Mouse (Mus musculus): ENCODE measurements around the gene Aspscr1. TPM values are rescaled to one million over a fixed set of nuclear protein-coding genes. Genes with fewer than 3 reads are reported as not detected.

Aspscr1 gene
- 10 to 100 TPM; 50.0 to 59.5 TPM for total RNA-seq (2021)
- long read RNA-seq, experiment 1, transcript Aspscr1-203 (15 exons, 1,690 nt): minor isoform, 6 of 141 reads
- long read RNA-seq, experiment 1, transcript Aspscr1-201 (16 exons, 1,820 nt): major isoform, 105 of 141 reads
- long read RNA-seq, experiment 1, partial matches to known transcripts: 4 of 141 reads
- long read RNA-seq, experiment 1, other reads (novel, unspliced or antisense): 24 of 141 reads
- long read RNA-seq, experiment 2, transcript Aspscr1-201 (16 exons, 1,820 nt): major isoform, 68 of 95 reads
- long read RNA-seq, experiment 2, partial matches to known transcripts: 3 of 95 reads
- long read RNA-seq, experiment 2, other reads (novel, unspliced or antisense): 19 of 95 reads

- intact Hi-C loops (cut with DNase I): no loop called here
- DNase-seq (ENCODE audit: low spot score in 2 of 2): peak; percentile 92 to 93
Observed at GRCm38 (mm10) chr11:120672687-120673593, at the start of gene Aspscr1. Aspscr1 (plus strand) TSS chr11:120672973.

GRCm38 (mm10) chr11:120623961-120624679 lies 48.7 kb upstream of the Aspscr1 start:
- DNase-seq (ENCODE audit: low spot score in 2 of 2): peak; percentile 63 to 69
- intact Hi-C loops (cut with DNase I): loop anchor here (5.0 kb wide), 1 partner anchor 153 kb away; no protein-coding TSS in a partner anchor

GRCm38 (mm10) chr11:120624680-120625111 lies 48.1 kb upstream of the Aspscr1 start:
- intact Hi-C loops (cut with DNase I): loop anchor here (5.0 kb wide), 2 partner anchors 88 to 153 kb away; partner anchors contain the start of genes Cenpx and Lrrc45
- peak; percentile 83 to 89 for DNase-seq (ENCODE audit: low spot score in 2 of 2)

- intact Hi-C loops (cut with DNase I): loop anchor here (5.0 kb wide), 1 partner anchor 87 kb away; the partner anchor contains the start of genes Cenpx and Lrrc45
- no peak for DNase-seq (ENCODE audit: low spot score in 2 of 2)
Observed at GRCm38 (mm10) chr11:120625152-120625775, 47.5 kb upstream of the Aspscr1 start, which contains the start of gene Sirt7. Sirt7 (minus strand) TSS chr11:120625240.

GRCm38 (mm10) chr11:120626785-120627467 lies 45.8 kb upstream of the Aspscr1 start:
- DNase-seq (ENCODE audit: low spot score in 2 of 2): no peak
- intact Hi-C loops (cut with DNase I): loop anchor here (5.0 kb wide), 1 partner anchor 85 kb away; the partner anchor contains the start of genes Cenpx and Lrrc45

GRCm38 (mm10) chr11:120627468-120628300 lies 45.1 kb upstream of the Aspscr1 start:
- no peak for DNase-seq (ENCODE audit: low spot score in 2 of 2)
- intact Hi-C loops (cut with DNase I): loop anchor here (5.0 kb wide), 1 partner anchor 85 kb away; the partner anchor contains the start of genes Cenpx and Lrrc45

- DNase-seq (ENCODE audit: low spot score in 2 of 2): no peak
- intact Hi-C loops (cut with DNase I): loop anchor here (5.0 kb wide), 1 partner anchor 84 kb away; the partner anchor contains the start of genes Cenpx and Lrrc45
Observed at GRCm38 (mm10) chr11:120628601-120629340, 44.0 kb upstream of the Aspscr1 start.

- DNase-seq (ENCODE audit: low spot score in 2 of 2): no peak
- intact Hi-C loops (cut with DNase I): loop anchor here (5.0 kb wide), 1 partner anchor 83 kb away; the partner anchor contains the start of genes Cenpx and Lrrc45
Observed at GRCm38 (mm10) chr11:120629341-120629730, 43.4 kb upstream of the Aspscr1 start.

- DNase-seq (ENCODE audit: low spot score in 2 of 2): no peak
Observed at GRCm38 (mm10) chr11:120629911-120630310, 42.9 kb upstream of the Aspscr1 start.

GRCm38 (mm10) chr11:120630401-120630871 lies 42.3 kb upstream of the Aspscr1 start:
- DNase-seq (ENCODE audit: low spot score in 2 of 2): peak in 1 of 2 experiments; percentile 1

More at GRCm38 (mm10) chr11:120629911-120630310, 42.9 kb upstream of the Aspscr1 start:
- intact Hi-C loops (cut with DNase I): loop anchor here (5.0 kb wide), 1 partner anchor 82 kb away; the partner anchor contains the start of genes Cenpx and Lrrc45

GRCm38 (mm10) chr11:120630881-120631725 lies 41.7 kb upstream of the Aspscr1 start:
- DNase-seq (ENCODE audit: low spot score in 2 of 2): no peak
- intact Hi-C loops (cut with DNase I): no loop called here

More at GRCm38 (mm10) chr11:120630401-120630871, 42.3 kb upstream of the Aspscr1 start:
- intact Hi-C loops (cut with DNase I): no loop called here

GRCm38 (mm10) chr11:120631726-120632448 lies 40.9 kb upstream of the Aspscr1 start:
- DNase-seq (ENCODE audit: low spot score in 2 of 2): no peak
- intact Hi-C loops (cut with DNase I): no loop called here

- intact Hi-C loops (cut with DNase I): no loop called here
Observed at GRCm38 (mm10) chr11:120632559-120633519, 39.9 kb upstream of the Aspscr1 start.

More at GRCm38 (mm10) chr11:120632559-120633519, 39.9 kb upstream of the Aspscr1 start:
- peak in 1 of 2 experiments; percentile 69 for DNase-seq (ENCODE audit: low spot score in 2 of 2)
